Mouse (Mus musculus): ENCODE measurements around the gene Arid1b.

The Arid1b gene

GRCm38 (mm10) chr17:5330644-5331043 lies 336.5 kb downstream of the Arid1b start:
- DNase-seq, result no peak

- DNase-seq, result no peak
Measured at GRCm38 (mm10) chr17:5331387-5331786, 337.3 kb downstream of the Arid1b start.

GRCm38 (mm10) chr17:5334567-5334966 lies 340.4 kb downstream of the Arid1b start:
- DNase-seq, result no peak

- DNase-seq, result no peak
Measured at GRCm38 (mm10) chr17:5344426-5344825, 350.3 kb downstream of the Arid1b start.

GRCm38 (mm10) chr17:5345810-5346209 lies 351.7 kb downstream of the Arid1b start:
- no peak for DNase-seq

- DNase-seq, result peak; percentile 31
Measured at GRCm38 (mm10) chr17:5352901-5353300, 358.8 kb downstream of the Arid1b start.

- peak; percentile 87 for DNase-seq
Measured at GRCm38 (mm10) chr17:5360759-5361158, 366.6 kb downstream of the Arid1b start.

- no peak for DNase-seq
Measured at GRCm38 (mm10) chr17:5365992-5366398, 371.9 kb downstream of the Arid1b start.

GRCm38 (mm10) chr17:5371032-5371431 lies 376.9 kb downstream of the Arid1b start:
- no peak for DNase-seq

GRCm38 (mm10) chr17:5371521-5371920 lies 377.4 kb downstream of the Arid1b start:
- no peak for DNase-seq

- DNase-seq, result no peak
Measured at GRCm38 (mm10) chr17:5372951-5373350, 378.8 kb downstream of the Arid1b start.

- DNase-seq, result no peak
Measured at GRCm38 (mm10) chr17:5377151-5377929, 383.2 kb downstream of the Arid1b start.

- peak; percentile 70 for DNase-seq
Measured at GRCm38 (mm10) chr17:5377930-5378310, 383.8 kb downstream of the Arid1b start.

GRCm38 (mm10) chr17:5385694-5386093 lies 391.6 kb downstream of the Arid1b start:
- no peak for DNase-seq

- DNase-seq, result no peak
Measured at GRCm38 (mm10) chr17:5386885-5387545, 392.9 kb downstream of the Arid1b start.

GRCm38 (mm10) chr17:5388351-5388750 lies 394.2 kb downstream of the Arid1b start:
- no peak for DNase-seq

GRCm38 (mm10) chr17:5390682-5391081 lies 396.6 kb downstream of the Arid1b start:
- DNase-seq, result no peak

GRCm38 (mm10) chr17:5395454-5396205 lies 401.5 kb downstream of the Arid1b start:
- DNase-seq, result no peak

- DNase-seq, result no peak
Measured at GRCm38 (mm10) chr17:5396213-5396612, 402.1 kb downstream of the Arid1b start.
